Mouse (Mus musculus): ENCODE data around the gene Gm20662. TPM values are rescaled to one million over a fixed set of nuclear protein-coding genes. Genes with fewer than 3 reads are reported as not detected.

Gene Gm20662
- polyA plus RNA-seq, 1 experiment from 2014 or later = not detected

DNA sequence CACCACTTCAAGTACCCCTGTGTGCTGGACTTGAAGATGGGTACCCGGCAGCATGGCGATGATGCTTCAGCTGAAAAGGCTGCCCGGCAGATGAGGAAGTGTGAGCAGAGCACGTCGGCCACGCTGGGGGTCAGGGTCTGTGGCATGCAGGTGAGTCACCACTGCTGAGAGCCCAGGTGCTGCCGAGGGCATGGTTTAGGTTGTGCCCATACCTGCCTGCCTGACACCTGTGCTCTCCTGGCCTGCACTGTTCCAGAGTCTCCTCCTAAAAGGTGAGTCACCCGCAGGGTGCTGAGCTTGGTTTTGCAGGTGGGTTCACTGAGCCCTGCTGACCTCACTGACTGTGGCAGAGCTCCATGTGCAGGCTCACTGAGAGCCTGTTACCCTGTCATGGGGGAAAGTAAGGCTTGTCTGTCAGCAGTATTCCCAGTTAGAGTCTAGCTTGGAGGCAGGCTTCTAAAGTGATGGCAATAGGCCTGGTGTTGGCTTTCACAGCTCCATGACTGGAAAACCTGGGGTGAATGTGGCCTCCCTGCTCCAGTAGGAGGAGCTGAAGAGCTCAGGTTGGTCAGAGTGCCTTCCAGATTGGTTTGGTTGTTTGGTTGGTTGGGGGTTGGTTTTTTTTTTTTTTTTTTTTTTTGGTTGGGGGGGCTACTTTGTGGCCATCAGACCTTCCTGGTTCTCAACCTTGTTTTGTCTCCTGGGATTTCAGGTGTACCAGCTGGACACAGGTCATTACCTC, 48.8 kb downstream of the Gm20662 start:
- Histone ChIP-seq H3K27me3 (ENCODE audit: control insufficient read depth, insufficient read depth, low read length) (no peaks in the 10 kb centered on the region), H3K27ac (replicated peaks; ENCODE audit: low read depth, low read length) (no peak overlapping the region), H3K4me1 (ENCODE audit: control insufficient read depth, insufficient read depth, low read length) (0 out of 2 replicates have a peak, but pooled peaks cover 8% of the 10 kb centered on the region), H3K4me3 (replicated peaks; ENCODE audit: low read depth, low read length) (no peak overlapping the region), H3K36me3 (ENCODE audit: control insufficient read depth, insufficient read depth, low read length) (peaks cover 66% of the 10 kb centered on the region), H3K9me3 (ENCODE audit: control insufficient read depth, low read length) (no peaks in the 10 kb centered on the region), H3K4me2 (ENCODE audit: low read length) (no peak overlapping the region), H3K9ac (replicated peaks; ENCODE audit: low read length) (no peak overlapping the region)
- ATAC-seq (ENCODE audit: low FRiP score, low TSS enrichment) (no peak), DNase-seq (no peak)
- WGBS = 97% methylated on average over 8 of the region's 8 CpGs

- no peak for DNase-seq
- 87% methylated on average over 4 of the region's 4 CpGs for WGBS
- no peak overlapping the region for H3K4me3 ChIP-seq (replicated peaks; ENCODE audit: low read depth, low read length)
- H3K9ac ChIP-seq (replicated peaks; ENCODE audit: low read length) = no peak overlapping the region
- H3K4me1 ChIP-seq (ENCODE audit: control insufficient read depth, insufficient read depth, low read length) = 0 out of 2 replicates have a peak, but pooled peaks cover 8% of the 10 kb centered on the region
- H3K27me3 ChIP-seq (ENCODE audit: control insufficient read depth, insufficient read depth, low read length) = no peaks in the 10 kb centered on the region
- no peak overlapping the region for H3K4me2 ChIP-seq (ENCODE audit: low read length)
- H3K9me3 ChIP-seq (ENCODE audit: control insufficient read depth, low read length) = no peaks in the 10 kb centered on the region
- no peak overlapping the region for H3K27ac ChIP-seq (replicated peaks; ENCODE audit: low read depth, low read length)
- H3K36me3 ChIP-seq (ENCODE audit: control insufficient read depth, insufficient read depth, low read length) = peaks cover 66% of the 10 kb centered on the region
- ATAC-seq (ENCODE audit: low FRiP score, low TSS enrichment) = no peak
Observed at GRCm38 (mm10) chr9:108046582-108046981, 50.4 kb downstream of the Gm20662 start.

DNA sequence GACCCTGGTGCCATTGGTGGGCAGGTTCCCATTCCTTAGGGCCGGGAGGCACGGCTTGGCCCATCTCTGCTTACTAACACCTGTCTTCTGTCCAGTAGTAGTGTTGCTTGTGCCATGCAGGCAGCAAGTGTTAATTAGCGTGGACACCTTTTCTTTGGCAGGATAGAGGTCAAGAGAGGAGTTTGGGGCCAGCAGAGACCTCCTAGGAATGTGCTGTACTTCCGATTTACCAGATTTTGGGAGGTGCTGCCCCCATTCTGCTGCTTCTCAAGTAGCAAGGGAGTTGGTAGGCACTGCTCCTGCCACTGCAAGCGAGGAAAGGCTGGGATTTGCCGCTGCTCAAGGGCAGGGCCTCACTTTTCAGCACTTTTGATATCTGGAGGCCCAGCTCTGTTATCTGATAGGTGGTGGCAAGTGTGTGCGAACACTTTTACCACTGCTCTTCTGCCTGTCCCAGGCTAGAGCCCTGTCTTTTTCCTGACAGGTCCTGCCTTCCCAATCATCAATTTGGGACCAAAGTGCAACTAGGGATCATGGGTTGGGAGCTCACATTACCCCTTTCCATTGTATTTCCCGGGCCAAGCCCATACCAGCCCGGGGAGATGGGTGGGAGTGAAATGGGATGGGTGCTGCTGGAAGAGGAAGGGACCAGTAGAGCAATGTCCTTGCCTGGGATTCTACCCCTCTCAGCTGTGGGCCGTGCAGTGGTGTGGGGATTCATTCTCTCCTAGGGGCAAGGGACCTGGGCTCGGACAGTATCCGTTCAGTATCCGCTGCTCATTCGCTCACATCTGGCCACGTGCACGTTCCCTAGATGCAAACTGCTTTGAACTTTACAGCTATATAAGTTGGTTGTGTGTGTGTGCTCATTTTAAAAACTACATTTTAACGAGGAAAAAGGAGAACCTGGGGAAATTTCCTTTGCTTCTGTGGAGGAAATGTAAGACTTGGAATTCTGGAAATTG, 51.7 kb downstream of the Gm20662 start:
- Histone ChIP-seq H3K9ac (replicated peaks; ENCODE audit: low read length) (peak overlapping the region; percentile 68; the same call in 1 of the 2 replicates), H3K4me1 (ENCODE audit: control insufficient read depth, insufficient read depth, low read length) (0 out of 2 replicates have a peak, but pooled peaks cover 8% of the 10 kb centered on the region), H3K4me2 (ENCODE audit: low read length) (peak overlapping the region; percentile 95), H3K27ac (replicated peaks; ENCODE audit: low read depth, low read length) (peak overlapping the region; percentile 77), H3K9me3 (ENCODE audit: control insufficient read depth, low read length) (no peaks in the 10 kb centered on the region), H3K4me3 (replicated peaks; ENCODE audit: low read depth, low read length) (peak overlapping the region; percentile 62), H3K27me3 (ENCODE audit: control insufficient read depth, insufficient read depth, low read length) (no peaks in the 10 kb centered on the region), H3K36me3 (ENCODE audit: control insufficient read depth, insufficient read depth, low read length) (peaks cover 62% of the 10 kb centered on the region)
- 50% methylated on average over 17 of the region's 17 CpGs for WGBS
- ATAC-seq (ENCODE audit: low FRiP score, low TSS enrichment) (no peak), DNase-seq (no peak)

- peak; percentile 47 for DNase-seq
- no peaks in the 10 kb centered on the region for H3K9me3 ChIP-seq (ENCODE audit: control insufficient read depth, low read length)
Observed at GRCm38 (mm10) chr9:108048566-108048955, 52.4 kb downstream of the Gm20662 start.

DNA sequence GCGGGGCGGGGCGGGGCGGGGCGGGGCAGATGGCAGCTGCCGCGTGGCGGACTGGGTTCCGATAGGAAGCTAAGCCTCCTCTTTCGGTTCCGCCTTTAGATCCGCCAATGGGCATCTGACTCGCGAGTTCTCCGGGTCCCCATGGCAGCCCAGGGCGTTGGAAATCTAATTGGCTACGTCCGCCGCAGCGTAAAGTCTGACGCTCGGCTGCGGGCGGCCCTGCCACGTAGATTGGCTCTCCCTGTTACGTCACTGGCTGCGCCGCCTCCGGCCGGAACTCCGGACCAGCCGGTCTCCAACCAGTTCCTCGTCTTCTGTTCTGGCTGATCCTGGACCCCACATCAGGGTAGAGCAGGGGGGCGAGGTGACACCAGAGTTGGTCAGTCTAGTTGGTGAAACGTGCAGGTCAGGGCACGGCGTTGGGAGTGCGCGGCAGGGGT, 52.9 kb downstream of the Gm20662 start, which contains the start of gene Gmppb:
Gene Gmppb (plus strand): TSS at position 227 of the 440 bp plus-strand sequence.
- peak; percentile 94 for ATAC-seq (ENCODE audit: low FRiP score, low TSS enrichment)
- peak within 1 kb of the TSS; percentile 77 for H3K27ac ChIP-seq (replicated peaks; ENCODE audit: low read depth, low read length)

More at GRCm38 (mm10) chr9:108048566-108048955, 52.4 kb downstream of the Gm20662 start:
- peak; percentile 47; the same call in 1 of the 2 replicates for ATAC-seq (ENCODE audit: low FRiP score, low TSS enrichment)
- H3K4me2 ChIP-seq (ENCODE audit: low read length) = peak overlapping the region; percentile 95
- H3K9ac ChIP-seq (replicated peaks; ENCODE audit: low read length) = peak overlapping the region; percentile 68; the same call in 1 of the 2 replicates
- H3K4me3 ChIP-seq (replicated peaks; ENCODE audit: low read depth, low read length) = peak overlapping the region; percentile 62
- peaks cover 59% of the 10 kb centered on the region for H3K36me3 ChIP-seq (ENCODE audit: control insufficient read depth, insufficient read depth, low read length)
- H3K4me1 ChIP-seq (ENCODE audit: control insufficient read depth, insufficient read depth, low read length) = 0 out of 2 replicates have a peak, but pooled peaks cover 8% of the 10 kb centered on the region
- H3K27ac ChIP-seq (replicated peaks; ENCODE audit: low read depth, low read length) = peak overlapping the region; percentile 77
- WGBS = 1% methylated on average over 19 of the region's 19 CpGs
- H3K27me3 ChIP-seq (ENCODE audit: control insufficient read depth, insufficient read depth, low read length) = no peaks in the 10 kb centered on the region

GRCm38 (mm10) chr9:108049561-108050251, 53.6 kb downstream of the Gm20662 start:
- peak overlapping the region; percentile 77; the same call in 1 of the 2 replicates for H3K27ac ChIP-seq (replicated peaks; ENCODE audit: low read depth, low read length)
- no peak for DNase-seq
- H3K4me1 ChIP-seq (ENCODE audit: control insufficient read depth, insufficient read depth, low read length) = 0 out of 2 replicates have a peak, but pooled peaks cover 8% of the 10 kb centered on the region
- H3K27me3 ChIP-seq (ENCODE audit: control insufficient read depth, insufficient read depth, low read length) = no peaks in the 10 kb centered on the region
- H3K36me3 ChIP-seq (ENCODE audit: control insufficient read depth, insufficient read depth, low read length) = peaks cover 67% of the 10 kb centered on the region
- 0 out of 2 replicates have a peak, but pooled peaks have one; percentile 1 for ATAC-seq (ENCODE audit: low FRiP score, low TSS enrichment)
- H3K4me3 ChIP-seq (replicated peaks; ENCODE audit: low read depth, low read length) = peak overlapping the region; percentile 62
- WGBS = 44% methylated on average over 15 of the region's 15 CpGs
- H3K4me2 ChIP-seq (ENCODE audit: low read length) = peak overlapping the region; percentile 95
- H3K9ac ChIP-seq (replicated peaks; ENCODE audit: low read length) = peak overlapping the region; percentile 68
- H3K9me3 ChIP-seq (ENCODE audit: control insufficient read depth, low read length) = no peaks in the 10 kb centered on the region

More for the DNA sequence above, 52.9 kb downstream of the Gm20662 start, which contains the start of gene Gmppb:
- 0 out of 2 replicates have a peak, but pooled peaks cover 8% of the 10 kb centered on the region for H3K4me1 ChIP-seq (ENCODE audit: control insufficient read depth, insufficient read depth, low read length)
- H3K4me3 ChIP-seq (replicated peaks; ENCODE audit: low read depth, low read length) = peak within 1 kb of the TSS; percentile 62
- no peaks in the 10 kb centered on the region for H3K27me3 ChIP-seq (ENCODE audit: control insufficient read depth, insufficient read depth, low read length)
- no peaks in the 10 kb centered on the region for H3K9me3 ChIP-seq (ENCODE audit: control insufficient read depth, low read length)
- H3K4me2 ChIP-seq (ENCODE audit: low read length) = peak within 1 kb of the TSS; percentile 95
- DNase-seq = peak; percentile 98
- H3K9ac ChIP-seq (replicated peaks; ENCODE audit: low read length) = peak within 1 kb of the TSS; percentile 68
- H3K36me3 ChIP-seq (ENCODE audit: control insufficient read depth, insufficient read depth, low read length) = peaks cover 63% of the 10 kb centered on the region
- under 1% methylated on average over 39 of the region's 39 CpGs for WGBS

- H3K4me3 ChIP-seq (replicated peaks; ENCODE audit: low read depth, low read length) = no peak overlapping the region
- DNase-seq (no peak), ATAC-seq (ENCODE audit: low FRiP score, low TSS enrichment) (no peak)
- H3K4me1 ChIP-seq (ENCODE audit: control insufficient read depth, insufficient read depth, low read length) = 0 out of 2 replicates have a peak, but pooled peaks cover 8% of the 10 kb centered on the region
- H3K9me3 ChIP-seq (ENCODE audit: control insufficient read depth, low read length) = no peaks in the 10 kb centered on the region
- H3K9ac ChIP-seq (replicated peaks; ENCODE audit: low read length) = no peak overlapping the region
- peaks cover 67% of the 10 kb centered on the region for H3K36me3 ChIP-seq (ENCODE audit: control insufficient read depth, insufficient read depth, low read length)
- no peak overlapping the region for H3K4me2 ChIP-seq (ENCODE audit: low read length)
- H3K27ac ChIP-seq (replicated peaks; ENCODE audit: low read depth, low read length) = no peak overlapping the region
- 94% methylated on average over 15 of the region's 15 CpGs for WGBS
- H3K27me3 ChIP-seq (ENCODE audit: control insufficient read depth, insufficient read depth, low read length) = no peaks in the 10 kb centered on the region
Observed at GRCm38 (mm10) chr9:108051184-108051930, 55.2 kb downstream of the Gm20662 start.
